Mouse (Mus musculus) liver, postnatal 0 days (tissue): Measurements from ENCODE around the gene Exosc6. TPM values are rescaled to one million over a fixed set of nuclear protein-coding genes. Genes with fewer than 3 reads are reported as not detected.

Source experiments
- ATAC-seq: fragments of 200-750 bp; cut with Nextera tagmentation; 2 replicates; pipeline ENCODE4 v1.8.0; 2017; ENCODE audit warnings: mild to moderate bottlenecking, moderate library complexity
- DNase-seq: peaks from one replicate; pipeline ENCODE4 v3.0.0-alpha.2; 2016
- H3K27ac ChIP-seq: fragments of 300-500 bp; sonication (generic); 2 replicates; pipeline ENCODE4 v1.5.1; 2014; ENCODE audit warnings: antibody characterized with exemption, moderate library complexity, mild to moderate bottlenecking, low read depth
- H3K27me3 ChIP-seq: fragments of 300-500 bp; sonication (generic); 2 replicates; pipeline ENCODE4 v1.6.1; 2014; ENCODE audit warnings: low read length, control low read depth, mixed read lengths; ENCODE audit not compliant: insufficient read depth
- H3K36me3 ChIP-seq: fragments of 300-500 bp; sonication (generic); replicated peaks from 2 replicates; pipeline ENCODE4 v1.6.1; 2014; ENCODE audit warnings: mild to moderate bottlenecking, control low read depth, low read length, moderate library complexity, mixed read lengths; ENCODE audit not compliant: insufficient read depth
- H3K4me1 ChIP-seq: fragments of 300-500 bp; sonication (generic); 2 replicates; pipeline ENCODE4 v1.6.1; 2014; ENCODE audit warnings: antibody characterized with exemption, mild to moderate bottlenecking, control low read depth; ENCODE audit not compliant: insufficient read depth
- H3K4me2 ChIP-seq: fragments of 300-500 bp; sonication (generic); 2 replicates; pipeline ENCODE4 v1.6.1; 2014; ENCODE audit warnings: low read depth, mild to moderate bottlenecking, low read length, moderate library complexity, mixed read lengths
- H3K4me3 ChIP-seq: fragments of 300-500 bp; sonication (generic); 2 replicates; pipeline ENCODE4 v1.5.1; 2014; ENCODE audit warnings: low read depth, low read length
- H3K9ac ChIP-seq: fragments of 300-500 bp; sonication (generic); replicated peaks from 2 replicates; pipeline ENCODE4 v1.6.1; 2014; ENCODE audit warnings: mild to moderate bottlenecking, moderate library complexity
- H3K9me3 ChIP-seq: fragments of 300-500 bp; sonication (generic); 2 replicates; pipeline ENCODE4 v1.6.1; 2016; ENCODE audit warnings: mild to moderate bottlenecking, control low read depth, low read length, mixed read lengths
- CTCF ChIP-seq: sonication (generic); IDR thresholded peaks from 2 replicates; pipeline ENCODE4 v1.5.1; 2016; ENCODE audit warnings: antibody characterized with exemption, low read depth
- EP300 ChIP-seq: IDR thresholded peaks from 2 replicates; pipeline ENCODE4 v1.6.1; 2016; ENCODE audit warnings: antibody characterized with exemption, low read depth, mild to moderate bottlenecking
- WGBS: fragments of 180-500 bp; shearing (Covaris S2); extraction: QIAGEN DNeasy Blood & Tissue Kit; methylation state at CpG from one replicate; pipeline ENCODE4 v1.1.7; 2014; ENCODE audit not compliant: insufficient replicate concordance; 5-methylcytosine and 5-hydroxymethylcytosine counted together
- polyA plus RNA-seq: library from polyadenylated mRNA; unstranded; fragments of >200 nt; fragmentation: Nextera tagmentation; extraction: Ambion mirVana; gene quantifications from 2 replicates; pipeline ENCODE4 v1.2.1, GENCODE M21; 2015

The Exosc6 gene
- polyA plus RNA-seq, 1 experiment from 2014 or later = 6.1 TPM

DNA sequence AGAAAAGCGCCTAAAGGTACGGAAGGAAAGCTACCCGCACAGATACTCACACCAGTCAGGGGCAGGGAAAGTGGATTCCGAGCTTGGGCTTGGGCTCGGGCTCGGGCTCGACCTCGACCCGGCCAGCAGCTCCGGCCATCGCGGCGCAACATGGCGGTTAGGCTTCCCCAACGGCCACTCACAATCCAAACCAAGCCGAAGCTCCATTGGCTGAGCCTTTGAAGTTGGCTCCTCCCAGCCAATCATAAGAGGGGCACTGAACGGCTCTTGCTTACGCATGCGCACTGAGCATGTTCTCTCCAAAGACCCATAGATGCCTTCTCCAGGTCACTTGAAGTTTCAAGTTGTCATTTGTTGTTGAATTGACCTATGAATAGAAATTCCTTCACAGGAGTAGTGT lies 24.6 kb upstream of the Exosc6 start, which contains the start of gene Ddx19b:
Ddx19b (minus strand) TSS at position 180 of the 400 bp plus-strand sequence.
- 95% methylated on average over 19 of the region's 19 CpGs for WGBS
- Histone ChIP-seq H3K4me3 (no peak within 1 kb of the TSS), H3K36me3 (peaks cover 7% of the 10 kb centered on the region), H3K4me2 (no peak within 1 kb of the TSS), H3K9ac (no peak within 1 kb of the TSS), H3K27me3 (no peaks in the 10 kb centered on the region), H3K27ac (no peak within 1 kb of the TSS), H3K9me3 (no peaks in the 10 kb centered on the region), H3K4me1 (peaks cover 34% of the 10 kb centered on the region)
- ATAC-seq (no peak), DNase-seq (no peak)
- no peak for TF ChIP-seq EP300
- no peak for TF ChIP-seq CTCF

DNA sequence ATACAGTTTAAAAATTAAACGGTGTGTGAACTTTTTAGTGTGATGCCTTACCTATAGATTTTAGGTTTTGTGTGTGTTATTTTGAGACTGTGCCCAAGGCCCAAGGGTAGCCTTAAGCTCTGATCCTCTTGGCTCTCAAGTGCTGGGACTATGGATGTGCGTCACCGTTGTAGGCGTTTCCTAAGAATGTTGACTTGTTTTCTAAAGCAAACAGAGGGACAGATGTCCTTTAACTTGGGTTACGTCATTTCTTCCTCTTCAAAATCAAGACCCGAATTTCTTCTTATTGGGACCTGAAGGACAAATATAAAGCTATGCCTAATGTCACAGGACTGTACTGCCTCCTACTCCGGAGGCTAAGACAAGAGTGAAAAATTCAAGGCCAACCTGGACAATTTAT lies 23.2 kb upstream of the Exosc6 start, which contains the start of gene Aars:
Aars (plus strand) TSS at position 229 of the 400 bp plus-strand sequence.
- 90% methylated on average over 7 of the region's 7 CpGs for WGBS
- Histone ChIP-seq H3K4me1 (peaks cover 34% of the 10 kb centered on the region), H3K9ac (peak within 1 kb of the TSS; percentile 80), H3K27ac (peak within 1 kb of the TSS; percentile 83), H3K9me3 (no peaks in the 10 kb centered on the region), H3K36me3 (peaks cover 18% of the 10 kb centered on the region), H3K27me3 (no peaks in the 10 kb centered on the region), H3K4me2 (peak within 1 kb of the TSS; percentile 71), H3K4me3 (peak within 1 kb of the TSS; percentile 62)
- ATAC-seq (no peak), DNase-seq (no peak)
- TF ChIP-seq EP300 = no peak
- no peak for TF ChIP-seq CTCF

DNA sequence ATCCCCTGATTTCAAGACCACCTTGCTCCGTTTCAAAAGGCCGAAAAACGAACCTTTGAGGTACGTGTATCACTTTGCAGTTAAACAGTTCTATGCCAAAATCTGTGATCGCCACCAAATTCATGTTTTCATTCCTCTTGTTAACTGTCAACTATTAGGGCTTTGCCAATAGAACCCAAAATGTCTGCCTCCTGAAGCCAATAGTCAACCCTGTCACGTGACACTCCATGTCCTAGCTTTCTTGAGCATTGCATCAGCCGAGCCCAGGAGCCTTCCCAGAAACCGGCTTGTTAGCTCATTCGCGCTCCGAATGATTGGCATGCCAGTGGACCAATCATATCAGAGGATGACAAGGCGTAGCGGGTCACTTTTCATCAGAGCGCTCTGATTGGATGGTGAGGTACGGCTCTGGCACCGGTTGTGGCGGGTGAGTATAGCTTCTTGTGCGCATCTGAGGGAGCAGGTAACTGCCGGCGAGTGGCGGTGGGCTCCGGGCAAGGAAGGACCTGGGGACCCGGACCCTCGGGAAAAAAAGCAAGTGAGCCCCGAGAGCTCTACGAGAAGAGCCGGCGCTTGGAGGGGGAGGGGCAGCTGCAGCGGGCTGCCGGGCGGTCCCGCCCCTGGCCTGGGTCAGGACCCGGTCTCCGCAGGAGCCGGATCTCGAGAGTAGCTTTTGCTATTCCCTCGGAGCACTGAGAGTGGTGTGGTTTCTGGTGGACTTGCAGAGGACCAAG lies 22.5 kb upstream of the Exosc6 start:
- Histone ChIP-seq H3K4me3 (peak overlapping the region; percentile 62), H3K4me1 (peaks cover 30% of the 10 kb centered on the region), H3K27ac (peak overlapping the region; percentile 83), H3K27me3 (no peaks in the 10 kb centered on the region), H3K36me3 (peaks cover 24% of the 10 kb centered on the region), H3K4me2 (peak overlapping the region; percentile 71), H3K9ac (peak overlapping the region; percentile 80), H3K9me3 (no peaks in the 10 kb centered on the region)
- DNase-seq (peak; percentile 94), ATAC-seq (peak; percentile 99)
- WGBS = 7% methylated on average over 37 of the region's 37 CpGs
- TF ChIP-seq EP300 = 0 out of 2 replicates have a peak, but pooled peaks have one; percentile 18
- TF ChIP-seq CTCF = no peak

DNA sequence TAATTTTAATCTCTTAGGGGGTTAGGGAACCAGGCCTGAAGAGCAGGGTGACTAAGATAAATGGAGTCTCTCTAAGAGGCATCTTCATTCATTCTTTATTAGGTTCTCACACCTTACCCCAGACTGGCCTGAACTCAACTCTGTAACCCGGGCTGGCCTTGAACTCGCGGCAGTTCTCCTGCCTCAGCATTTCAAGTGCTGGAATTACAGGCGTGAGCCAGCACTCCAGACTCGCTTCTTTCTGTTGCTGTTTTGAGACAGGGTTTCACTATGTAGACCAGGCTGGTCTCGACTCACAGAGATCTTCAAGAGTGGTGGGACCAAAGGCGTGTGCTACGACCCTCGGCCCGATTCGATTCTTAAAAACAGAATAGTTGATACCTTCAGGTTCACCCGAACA lies 21.9 kb upstream of the Exosc6 start:
- DNase-seq = peak; percentile 54
- H3K4me1 ChIP-seq = peaks cover 30% of the 10 kb centered on the region
- 16% methylated on average over 12 of the region's 12 CpGs for WGBS
- peak overlapping the region; percentile 71 for H3K4me2 ChIP-seq
- no peaks in the 10 kb centered on the region for H3K27me3 ChIP-seq
- no peaks in the 10 kb centered on the region for H3K9me3 ChIP-seq
- H3K4me3 ChIP-seq = peak overlapping the region; percentile 62
- H3K27ac ChIP-seq = peak overlapping the region; percentile 83
- no peak for TF ChIP-seq EP300
- TF ChIP-seq CTCF = no peak
- H3K9ac ChIP-seq = peak overlapping the region; percentile 80
- peak; percentile 14 for ATAC-seq
- peaks cover 30% of the 10 kb centered on the region for H3K36me3 ChIP-seq

DNA sequence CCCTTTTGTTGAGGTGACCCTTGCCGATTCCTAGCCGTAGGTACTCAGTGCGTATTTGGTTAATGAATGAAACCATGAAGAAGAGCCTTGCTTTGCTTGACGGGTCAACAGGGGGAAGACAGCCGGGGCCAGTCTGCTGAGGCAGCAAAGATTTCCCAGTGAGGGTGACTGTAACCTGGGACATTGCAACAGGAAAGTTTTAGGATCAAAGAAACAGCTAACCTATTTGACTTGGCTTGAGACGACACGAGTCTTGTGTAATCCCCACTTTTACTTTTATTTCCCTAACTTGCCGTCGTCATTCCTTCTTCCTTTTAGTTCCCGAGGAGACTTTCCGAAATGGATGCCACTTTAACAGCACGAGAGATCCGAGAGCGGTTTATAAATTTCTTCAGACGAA lies 19.5 kb upstream of the Exosc6 start:
- ATAC-seq (no peak), DNase-seq (no peak)
- Histone ChIP-seq H3K9ac (no peak overlapping the region), H3K4me1 (peaks cover 24% of the 10 kb centered on the region), H3K36me3 (peaks cover 51% of the 10 kb centered on the region), H3K27ac (no peak overlapping the region), H3K27me3 (no peaks in the 10 kb centered on the region), H3K4me3 (no peak overlapping the region), H3K4me2 (peak overlapping the region; percentile 30; the same call in 1 of the 2 replicates), H3K9me3 (no peaks in the 10 kb centered on the region)
- WGBS = 92% methylated on average over 15 of the region's 15 CpGs
- no peak for TF ChIP-seq CTCF
- TF ChIP-seq EP300 = no peak

DNA sequence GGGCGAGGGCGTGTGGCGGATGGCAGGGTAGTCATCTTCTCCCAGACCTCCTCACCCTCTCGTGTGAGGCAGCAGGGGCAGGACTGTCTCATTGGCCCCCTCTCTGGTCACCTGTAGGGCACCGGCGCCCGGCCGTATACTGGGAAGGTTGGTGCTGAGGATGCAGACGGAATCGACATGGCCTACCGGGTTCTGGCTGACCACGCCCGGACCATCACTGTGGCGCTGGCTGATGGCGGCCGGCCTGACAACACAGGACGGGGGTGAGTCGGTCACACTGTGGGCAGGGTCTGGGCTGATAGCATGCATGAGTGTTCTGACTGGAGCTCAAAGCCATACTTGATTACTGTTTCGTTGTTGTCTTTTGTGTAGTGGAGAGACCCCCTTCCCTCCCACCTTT lies 13.6 kb upstream of the Exosc6 start:
- ATAC-seq (no peak), DNase-seq (peak; percentile 15)
- Histone ChIP-seq H3K9ac (no peak overlapping the region), H3K4me1 (no peaks in the 10 kb centered on the region), H3K36me3 (peaks cover 93% of the 10 kb centered on the region), H3K27ac (no peak overlapping the region), H3K4me2 (no peak overlapping the region), H3K27me3 (no peaks in the 10 kb centered on the region), H3K9me3 (no peaks in the 10 kb centered on the region), H3K4me3 (no peak overlapping the region)
- 93% methylated on average over 19 of the region's 19 CpGs for WGBS
- TF ChIP-seq CTCF (no peak), EP300 (no peak)
